Mouse (Mus musculus) forebrain, postnatal 0 days (tissue): Measurements from ENCODE around the gene Tfdp2. TPM values are rescaled to one million over a fixed set of nuclear protein-coding genes. Genes with fewer than 3 reads are reported as not detected.

Experiments used
- ATAC-seq: fragments of 200-750 bp; cut with Nextera tagmentation; 2 replicates; pipeline ENCODE4 v1.8.0; 2017; ENCODE audit warnings: mild to moderate bottlenecking, moderate library complexity
- DNase-seq: peaks from one replicate; pipeline ENCODE4 v3.0.0-alpha.2; 2015
- H3K27ac ChIP-seq: fragments of 300-500 bp; sonication (generic); 2 replicates; pipeline ENCODE4 v1.5.1; 2014; ENCODE audit warnings: low read depth, mild to moderate bottlenecking, antibody characterized with exemption, low read length, moderate library complexity, mixed read lengths
- H3K27me3 ChIP-seq: fragments of 300-500 bp; sonication (generic); 2 replicates; pipeline ENCODE4 v1.6.1; 2014; ENCODE audit warnings: mild to moderate bottlenecking, low read length, mixed read lengths; ENCODE audit not compliant: insufficient read depth
- H3K36me3 ChIP-seq: fragments of 300-500 bp; sonication (generic); 2 replicates; pipeline ENCODE4 v1.6.1; 2014; ENCODE audit warnings: mild to moderate bottlenecking, moderate library complexity; ENCODE audit not compliant: insufficient read depth
- H3K4me1 ChIP-seq: fragments of 300-500 bp; sonication (generic); 2 replicates; pipeline ENCODE4 v1.6.1; 2014; ENCODE audit warnings: antibody characterized with exemption; ENCODE audit not compliant: insufficient read depth
- H3K4me2 ChIP-seq: fragments of 300-500 bp; sonication (generic); 2 replicates; pipeline ENCODE4 v1.6.1; 2014; ENCODE audit warnings: low read depth, mild to moderate bottlenecking, moderate library complexity
- H3K4me3 ChIP-seq: fragments of 300-500 bp; sonication (generic); 2 replicates; pipeline ENCODE4 v1.5.1; 2014; ENCODE audit warnings: low read depth, low read length, mixed read lengths
- H3K9ac ChIP-seq: fragments of 300-500 bp; sonication (generic); 2 replicates; pipeline ENCODE4 v1.6.1; 2014; ENCODE audit warnings: mild to moderate bottlenecking
- H3K9me3 ChIP-seq: fragments of 300-500 bp; sonication (generic); 2 replicates; pipeline ENCODE4 v1.6.1; 2016; ENCODE audit warnings: low read length
- CTCF ChIP-seq: sonication (generic); IDR thresholded peaks from 2 replicates; pipeline ENCODE4 v1.5.1; 2016; ENCODE audit warnings: antibody characterized with exemption, control low read depth, low read depth
- WGBS: fragments of 180-500 bp; shearing (Covaris S2); extraction: QIAGEN DNeasy Blood & Tissue Kit; methylation state at CpG from one replicate; pipeline ENCODE4 v1.1.7; 2014; 5-methylcytosine and 5-hydroxymethylcytosine counted together
- polyA plus RNA-seq: library from polyadenylated mRNA; unstranded; fragments of >200 nt; fragmentation: Nextera tagmentation; extraction: Ambion mirVana; gene quantifications from 2 replicates; pipeline ENCODE4 v1.2.1, GENCODE M21; 2015
- total RNA-seq: library from RNA; depleted of rRNA; stranded (reverse); fragments of >200 nt; gene quantifications from 2 replicates; pipeline ENCODE4 v1.2.3, GENCODE M21; 2014

Gene Tfdp2
- total and polyA plus RNA-seq, 2 experiments from 2014 or later = 16.1 to 21.3 TPM

- 86% methylated on average over 6 of the region's 6 CpGs for WGBS
- TF ChIP-seq CTCF = no peak
- H3K9me3 ChIP-seq = no peaks in the 10 kb centered on the region
- H3K9ac ChIP-seq = no peak overlapping the region
- no peaks in the 10 kb centered on the region for H3K4me1 ChIP-seq
- no peak for DNase-seq
- no peak overlapping the region for H3K27ac ChIP-seq
- H3K4me2 ChIP-seq = no peak overlapping the region
- H3K4me3 ChIP-seq = no peak overlapping the region
- no peaks in the 10 kb centered on the region for H3K36me3 ChIP-seq
- no peak for ATAC-seq
- H3K27me3 ChIP-seq = no peaks in the 10 kb centered on the region
These were observed 70.9 kb downstream of the Tfdp2 start for GRCm38 (mm10) chr9:96266793-96267558.

- DNase-seq = no peak
- WGBS = 75% methylated on average over 1 of the region's 1 CpGs
These were observed 71.5 kb downstream of the Tfdp2 start for GRCm38 (mm10) chr9:96267559-96267948.

GRCm38 (mm10) chr9:96269726-96270125 is 73.7 kb downstream of the Tfdp2 start:
- ATAC-seq (no peak), DNase-seq (no peak)
- Histone ChIP-seq H3K4me3 (no peak overlapping the region), H3K27me3 (no peaks in the 10 kb centered on the region), H3K4me1 (no peaks in the 10 kb centered on the region), H3K36me3 (no peaks in the 10 kb centered on the region), H3K4me2 (no peak overlapping the region), H3K27ac (no peak overlapping the region), H3K9me3 (no peaks in the 10 kb centered on the region), H3K9ac (no peak overlapping the region)
- WGBS = 93% methylated on average over 2 of the region's 2 CpGs
- TF ChIP-seq CTCF = no peak

More at GRCm38 (mm10) chr9:96267559-96267948, 71.5 kb downstream of the Tfdp2 start:
- no peaks in the 10 kb centered on the region for H3K4me1 ChIP-seq
- no peak overlapping the region for H3K4me3 ChIP-seq
- no peaks in the 10 kb centered on the region for H3K27me3 ChIP-seq
- ATAC-seq = no peak
- H3K36me3 ChIP-seq = no peaks in the 10 kb centered on the region
- no peaks in the 10 kb centered on the region for H3K9me3 ChIP-seq
- no peak overlapping the region for H3K4me2 ChIP-seq
- no peak overlapping the region for H3K27ac ChIP-seq
- no peak overlapping the region for H3K9ac ChIP-seq
- TF ChIP-seq CTCF = no peak

- no peaks in the 10 kb centered on the region for H3K36me3 ChIP-seq
- no peaks in the 10 kb centered on the region for H3K4me1 ChIP-seq
- ATAC-seq = no peak
- H3K27me3 ChIP-seq = no peaks in the 10 kb centered on the region
- H3K4me2 ChIP-seq = no peak overlapping the region
- H3K27ac ChIP-seq = no peak overlapping the region
- no peak overlapping the region for H3K4me3 ChIP-seq
- no peaks in the 10 kb centered on the region for H3K9me3 ChIP-seq
- no peak for DNase-seq
- TF ChIP-seq CTCF = no peak
- H3K9ac ChIP-seq = no peak overlapping the region
These were observed 79.5 kb downstream of the Tfdp2 start for GRCm38 (mm10) chr9:96275543-96275942.

GRCm38 (mm10) chr9:96281497-96281896 is 85.4 kb downstream of the Tfdp2 start:
- no peak overlapping the region for H3K4me2 ChIP-seq
- H3K27ac ChIP-seq = no peak overlapping the region
- WGBS = 55% methylated on average over 3 of the region's 3 CpGs
- DNase-seq = no peak
- ATAC-seq = no peak
- no peaks in the 10 kb centered on the region for H3K27me3 ChIP-seq
- no peak overlapping the region for H3K9ac ChIP-seq
- no peak overlapping the region for H3K4me3 ChIP-seq
- H3K9me3 ChIP-seq = no peaks in the 10 kb centered on the region
- no peaks in the 10 kb centered on the region for H3K4me1 ChIP-seq
- H3K36me3 ChIP-seq = no peaks in the 10 kb centered on the region
- peak; percentile 46 for TF ChIP-seq CTCF

GRCm38 (mm10) chr9:96282082-96282481 is 86.0 kb downstream of the Tfdp2 start:
- DNase-seq (no peak), ATAC-seq (no peak)
- no peaks in the 10 kb centered on the region for H3K4me1 ChIP-seq
- no peak for TF ChIP-seq CTCF
- WGBS = 90% methylated on average over 3 of the region's 3 CpGs
- no peaks in the 10 kb centered on the region for H3K36me3 ChIP-seq
- no peaks in the 10 kb centered on the region for H3K27me3 ChIP-seq
- no peak overlapping the region for H3K9ac ChIP-seq
- H3K27ac ChIP-seq = no peak overlapping the region
- H3K9me3 ChIP-seq = no peaks in the 10 kb centered on the region
- H3K4me3 ChIP-seq = no peak overlapping the region
- no peak overlapping the region for H3K4me2 ChIP-seq

- peak; percentile 68 for TF ChIP-seq CTCF
- 16% methylated on average over 1 of the region's 1 CpGs for WGBS
- peak; percentile 61 for ATAC-seq
These were observed 88.8 kb downstream of the Tfdp2 start for GRCm38 (mm10) chr9:96284916-96285315.

More at GRCm38 (mm10) chr9:96284916-96285315, 88.8 kb downstream of the Tfdp2 start:
- DNase-seq = peak; percentile 55
- H3K27me3 ChIP-seq = no peaks in the 10 kb centered on the region
- no peak overlapping the region for H3K27ac ChIP-seq
- H3K9me3 ChIP-seq = no peaks in the 10 kb centered on the region
- H3K9ac ChIP-seq = no peak overlapping the region
- no peak overlapping the region for H3K4me2 ChIP-seq
- no peak overlapping the region for H3K4me3 ChIP-seq
- no peaks in the 10 kb centered on the region for H3K36me3 ChIP-seq
- no peaks in the 10 kb centered on the region for H3K4me1 ChIP-seq
